Mouse (Mus musculus): ENCODE results near the gene Dnah2. TPM values are rescaled to one million over a fixed set of nuclear protein-coding genes. Genes with fewer than 3 reads are reported as not detected.
"Not testable (repeated sequence)": the region's sequence is repeated elsewhere in the genome, so short reads cannot be mapped to it uniquely, and the experiment has no call there.

Gene Dnah2
- polyA plus RNA-seq, 1 experiment from 2014 or later, result 3.1 TPM

GRCm38 (mm10) chr11:69401210-69401637, 147.7 kb downstream of the Dnah2 start:
- WGBS, result 15% methylated on average over 22 of the region's 22 CpGs
- Histone ChIP-seq H3K27ac (replicated peaks) (0 out of 2 replicates have a peak overlapping the region, but pooled peaks have one; percentile 18), H3K4me3 (replicated peaks) (no peak overlapping the region)

GRCm38 (mm10) chr11:69400083-69400850, 148.6 kb downstream of the Dnah2 start:
- H3K9ac ChIP-seq (replicated peaks), result no peak overlapping the region
- peaks cover 64% of the 10 kb centered on the region for H3K36me3 ChIP-seq
- H3K4me3 ChIP-seq (replicated peaks), result no peak overlapping the region
- no peak for ATAC-seq (ENCODE audit: low FRiP score)
- H3K27ac ChIP-seq (replicated peaks), result no peak overlapping the region
- H3K27me3 ChIP-seq (replicated peaks), result peaks cover 5% of the 10 kb centered on the region; the same call in 1 of the 2 replicates
- 75% methylated on average over 25 of the region's 25 CpGs for WGBS
- no peaks in the 10 kb centered on the region for H3K9me3 ChIP-seq (replicated peaks)
- no peak overlapping the region for H3K4me2 ChIP-seq
- peaks cover 28% of the 10 kb centered on the region for H3K4me1 ChIP-seq

More at GRCm38 (mm10) chr11:69401210-69401637, 147.7 kb downstream of the Dnah2 start:
- peaks cover 73% of the 10 kb centered on the region for H3K36me3 ChIP-seq
- H3K9ac ChIP-seq (replicated peaks), result no peak overlapping the region
- H3K4me2 ChIP-seq, result no peak overlapping the region
- H3K27me3 ChIP-seq (replicated peaks), result peaks cover 5% of the 10 kb centered on the region; the same call in 1 of the 2 replicates
- no peaks in the 10 kb centered on the region for H3K9me3 ChIP-seq (replicated peaks)
- peaks cover 26% of the 10 kb centered on the region for H3K4me1 ChIP-seq
- ATAC-seq (ENCODE audit: low FRiP score), result peak; percentile 74

- Histone ChIP-seq H3K4me1 (peaks cover 30% of the 10 kb centered on the region), H3K36me3 (peaks cover 56% of the 10 kb centered on the region), H3K27me3 (replicated peaks) (peaks cover 5% of the 10 kb centered on the region; the same call in 1 of the 2 replicates), H3K9ac (replicated peaks) (no peak overlapping the region), H3K4me3 (replicated peaks) (no peak overlapping the region), H3K9me3 (replicated peaks) (no peaks in the 10 kb centered on the region), H3K4me2 (0 out of 2 replicates have a peak overlapping the region, but pooled peaks have one; percentile 2), H3K27ac (replicated peaks) (no peak overlapping the region)
- ATAC-seq (ENCODE audit: low FRiP score), result no peak
- WGBS, result 26% methylated on average over 65 of the region's 66 CpGs
Observed at GRCm38 (mm10) chr11:69399201-69400082, 149.5 kb downstream of the Dnah2 start.

GRCm38 (mm10) chr11:69398486-69399200, 150.3 kb downstream of the Dnah2 start:
- Histone ChIP-seq H3K36me3 (peaks cover 48% of the 10 kb centered on the region), H3K27me3 (replicated peaks) (peaks cover 5% of the 10 kb centered on the region; the same call in 1 of the 2 replicates), H3K9me3 (replicated peaks) (no peaks in the 10 kb centered on the region), H3K4me1 (peaks cover 36% of the 10 kb centered on the region), H3K9ac (replicated peaks) (no peak overlapping the region), H3K27ac (replicated peaks) (no peak overlapping the region), H3K4me3 (replicated peaks) (peak overlapping the region; percentile 84; the same call in 1 of the 2 replicates), H3K4me2 (peak overlapping the region; percentile 85)
- WGBS, result 23% methylated on average over 21 of the region's 21 CpGs
- ATAC-seq (ENCODE audit: low FRiP score), result no peak

GRCm38 (mm10) chr11:69398059-69398458, 150.9 kb downstream of the Dnah2 start, which contains the start of gene Tmem88:
Gene Tmem88, minus strand, starts transcription at chr11:69398234.
- 13% methylated on average over 15 of the region's 16 CpGs for WGBS

GRCm38 (mm10) chr11:69397581-69398057, 151.3 kb downstream of the Dnah2 start:
- peaks cover 5% of the 10 kb centered on the region; the same call in 1 of the 2 replicates for H3K27me3 ChIP-seq (replicated peaks)
- peak overlapping the region; percentile 20; the same call in 1 of the 2 replicates for H3K9ac ChIP-seq (replicated peaks)
- H3K36me3 ChIP-seq, result peaks cover 38% of the 10 kb centered on the region
- WGBS, result 13% methylated on average over 24 of the region's 24 CpGs
- H3K9me3 ChIP-seq (replicated peaks), result no peaks in the 10 kb centered on the region
- peaks cover 36% of the 10 kb centered on the region for H3K4me1 ChIP-seq
- ATAC-seq (ENCODE audit: low FRiP score), result no peak
- peak overlapping the region; percentile 85 for H3K4me2 ChIP-seq
- peak overlapping the region; percentile 84 for H3K4me3 ChIP-seq (replicated peaks)
- H3K27ac ChIP-seq (replicated peaks), result peak overlapping the region; percentile 33

More at GRCm38 (mm10) chr11:69398059-69398458, 150.9 kb downstream of the Dnah2 start, which contains the start of gene Tmem88:
- peaks cover 42% of the 10 kb centered on the region for H3K36me3 ChIP-seq
- H3K27ac ChIP-seq (replicated peaks), result peak within 1 kb of the TSS; percentile 100
- ATAC-seq (ENCODE audit: low FRiP score), result no peak
- H3K9ac ChIP-seq (replicated peaks), result peak within 1 kb of the TSS; percentile 95; the same call in 1 of the 2 replicates
- H3K4me2 ChIP-seq, result peak within 1 kb of the TSS; percentile 85
- peak within 1 kb of the TSS; percentile 84 for H3K4me3 ChIP-seq (replicated peaks)
- no peaks in the 10 kb centered on the region for H3K9me3 ChIP-seq (replicated peaks)
- peaks cover 36% of the 10 kb centered on the region for H3K4me1 ChIP-seq
- H3K27me3 ChIP-seq (replicated peaks), result peaks cover 5% of the 10 kb centered on the region; the same call in 1 of the 2 replicates

- H3K4me1 ChIP-seq, result peaks cover 36% of the 10 kb centered on the region
- WGBS, result 26% methylated on average over 11 of the region's 11 CpGs
- no peaks in the 10 kb centered on the region for H3K9me3 ChIP-seq (replicated peaks)
- peak overlapping the region; percentile 84 for H3K4me3 ChIP-seq (replicated peaks)
- peaks cover 31% of the 10 kb centered on the region for H3K36me3 ChIP-seq
- H3K9ac ChIP-seq (replicated peaks), result peak overlapping the region; percentile 95; the same call in 1 of the 2 replicates
- peaks cover 5% of the 10 kb centered on the region; the same call in 1 of the 2 replicates for H3K27me3 ChIP-seq (replicated peaks)
- peak overlapping the region; percentile 100 for H3K27ac ChIP-seq (replicated peaks)
- peak overlapping the region; percentile 85 for H3K4me2 ChIP-seq
- ATAC-seq (ENCODE audit: low FRiP score), result no peak
Observed at GRCm38 (mm10) chr11:69396772-69397171, 152.1 kb downstream of the Dnah2 start.

- Histone ChIP-seq H3K27me3 (replicated peaks) (peaks cover 5% of the 10 kb centered on the region; the same call in 1 of the 2 replicates), H3K4me3 (replicated peaks) (peak overlapping the region; percentile 84)
- WGBS, result under 1% methylated on average over 47 of the region's 48 CpGs
Observed at GRCm38 (mm10) chr11:69395634-69396373, 153.1 kb downstream of the Dnah2 start.

GRCm38 (mm10) chr11:69395235-69395633, 153.7 kb downstream of the Dnah2 start, which contains the start of the genes Naa38 and Cyb5d1:
Gene Naa38, plus strand, starts transcription at chr11:69395487.
Gene Cyb5d1, minus strand, starts transcription at chr11:69395631.
- Histone ChIP-seq H3K4me2 (peak within 1 kb of the TSS; percentile 85), H3K9ac (replicated peaks) (peak within 1 kb of the TSS; percentile 95), H3K27ac (replicated peaks) (peak within 1 kb of the TSS; percentile 100), H3K4me1 (peaks cover 28% of the 10 kb centered on the region), H3K36me3 (peaks cover 15% of the 10 kb centered on the region), H3K4me3 (replicated peaks) (peak within 1 kb of the TSS; percentile 84)
- not testable (repeated sequence) for H3K27me3 ChIP-seq (replicated peaks); H3K9me3 ChIP-seq (replicated peaks)
- ATAC-seq (ENCODE audit: low FRiP score), result peak; percentile 86
- WGBS, result under 1% methylated on average over 24 of the region's 24 CpGs

More at GRCm38 (mm10) chr11:69395634-69396373, 153.1 kb downstream of the Dnah2 start:
- Histone ChIP-seq H3K9me3 (replicated peaks) (no peaks in the 10 kb centered on the region), H3K4me1 (peaks cover 28% of the 10 kb centered on the region), H3K36me3 (peaks cover 21% of the 10 kb centered on the region), H3K4me2 (peak overlapping the region; percentile 85), H3K27ac (replicated peaks) (peak overlapping the region; percentile 100), H3K9ac (replicated peaks) (peak overlapping the region; percentile 95)
- peak; percentile 94 for ATAC-seq (ENCODE audit: low FRiP score)

Measured in neural tube, embryonic 15.5 days (tissue).